Mouse (Mus musculus) embryonic stem cell, embryonic (primary cell): ENCODE measurements around the gene Upk3b.

Experiments used
- CTCF ChIA-PET, 4 experiments: fragments of 300-600 bp in 2 of 4; fragments of 350-600 bp in 2 of 4; sonication (Branson Sonifier 250); formaldehyde crosslinking; loops; one replicate each; lab custom pipeline; 2022; ENCODE audit warnings: inconsistent platforms in 2 of 4; lab: Charles Lee
- POLR2A ChIA-PET, 4 experiments: fragments of 300-600 bp in 2 of 4; fragments of 350-600 bp in 2 of 4; sonication (Branson Sonifier 250); formaldehyde crosslinking; loops; one replicate each; lab custom pipeline; 2022; ENCODE audit warnings: antibody characterized with exemption in 4 of 4, inconsistent platforms in 1 of 4; lab: Charles Lee

Gene Upk3b

GRCm38 (mm10) chr5:136017262-136017661 is 21.0 kb upstream of the Upk3b start:
- ChIA-PET CTCF (interaction anchor here in 2 of 4 experiments (1.4 to 1.5 kb wide), 2 partner anchors 22 to 35 kb away, joined by 5 to 6 read pairs; partner anchors contain the start of gene Dtx2 (in 1 of the 2)), POLR2A (interaction anchor here in 2 of 4 experiments (0.8 to 1.7 kb wide), 8 partner anchors 11 to 66 kb away, joined by 3 to 7 read pairs (median 4); partner anchors contain the start of gene Rasa4 (in 1 of the 2))

GRCm38 (mm10) chr5:136018726-136019125 is 19.6 kb upstream of the Upk3b start:
- CTCF ChIA-PET, result interaction anchor here in 1 of 4 experiments (0.6 kb wide), 1 partner anchor 50 kb away, joined by 5 read pairs; no protein-coding TSS in a partner anchor

GRCm38 (mm10) chr5:136019907-136020306 is 18.4 kb upstream of the Upk3b start:
- ChIA-PET CTCF (interaction anchor here in 3 of 4 experiments (0.5 to 1.2 kb wide), 5 partner anchors 21 to 122 kb away, joined by 3 to 4 read pairs (median 3); partner anchors contain the start of gene Dtx2 (in 1 of the 3)), POLR2A (interaction anchor here in 3 of 4 experiments (0.6 to 2.0 kb wide), 6 partner anchors 7 to 270 kb away, joined by 3 to 8 read pairs (median 4); partner anchors contain the start of gene Dtx2 (in 1 of the 3))

More at GRCm38 (mm10) chr5:136018726-136019125, 19.6 kb upstream of the Upk3b start:
- POLR2A ChIA-PET, result interaction anchor here in 3 of 4 experiments (0.6 to 1.7 kb wide), 7 partner anchors 9 to 160 kb away, joined by 3 to 9 read pairs (median 3); partner anchors contain the start of genes Dtx2 (in 1 of the 3) and Rasa4 (in 1 of the 3)

GRCm38 (mm10) chr5:136025712-136026111 is 12.6 kb upstream of the Upk3b start:
- ChIA-PET POLR2A (interaction anchor here in 2 of 4 experiments (0.5 to 1.4 kb wide), 2 partner anchors 31 to 56 kb away, joined by 3 to 4 read pairs; partner anchors contain the start of gene Dtx2 (in 1 of the 2)), CTCF (no interaction called here)

GRCm38 (mm10) chr5:136026859-136027258 is 11.4 kb upstream of the Upk3b start:
- CTCF ChIA-PET, result interaction anchor here in 3 of 4 experiments (0.6 to 2.1 kb wide), 5 partner anchors 18 to 124 kb away, joined by 3 to 11 read pairs (median 3); no protein-coding TSS in a partner anchor
- POLR2A ChIA-PET, result interaction anchor here in 2 of 4 experiments (0.7 to 2.0 kb wide), 8 partner anchors 8 to 108 kb away, joined by 3 to 6 read pairs (median 3); no protein-coding TSS in a partner anchor

GRCm38 (mm10) chr5:136027612-136028311 is 10.5 kb upstream of the Upk3b start:
- POLR2A ChIA-PET, result interaction anchor here in 2 of 4 experiments (0.6 to 2.0 kb wide), 10 partner anchors 9 to 109 kb away, joined by 3 to 6 read pairs (median 3); no protein-coding TSS in a partner anchor
- CTCF ChIA-PET, result interaction anchor here in 3 of 4 experiments (0.6 to 2.1 kb wide), 7 partner anchors 18 to 125 kb away, joined by 3 to 11 read pairs (median 4); no protein-coding TSS in a partner anchor

- ChIA-PET POLR2A (interaction anchor here in 1 of 4 experiments (0.6 to 1.9 kb wide), 4 partner anchors 19 to 129 kb away, joined by 3 to 6 read pairs (median 4); partner anchors contain the start of gene Ywhag), CTCF (interaction anchor here in 1 of 4 experiments (1.0 kb wide), 1 partner anchor 11 kb away, joined by 3 read pairs; no protein-coding TSS in a partner anchor)
Measured at GRCm38 (mm10) chr5:136034868-136035267, 3.4 kb upstream of the Upk3b start.

- POLR2A ChIA-PET, result interaction anchor here in 1 of 4 experiments (0.6 to 1.9 kb wide), 3 partner anchors 19 to 129 kb away, joined by 3 to 5 read pairs (median 4); partner anchors contain the start of gene Ywhag
- CTCF ChIA-PET, result interaction anchor here in 1 of 4 experiments (0.5 to 1.0 kb wide), 2 partner anchors 10 to 14 kb away, joined by 3 read pairs; no protein-coding TSS in a partner anchor
Measured at GRCm38 (mm10) chr5:136035285-136035684, 3.0 kb upstream of the Upk3b start.

- CTCF ChIA-PET, result interaction anchor here in 1 of 4 experiments (0.5 kb wide), 1 partner anchor 579 kb away, joined by 3 read pairs; no protein-coding TSS in a partner anchor
- POLR2A ChIA-PET, result interaction anchor here in 1 of 4 experiments (1.9 kb wide), 1 partner anchor 20 kb away, joined by 5 read pairs; no protein-coding TSS in a partner anchor
Measured at GRCm38 (mm10) chr5:136036667-136037066, 1.6 kb upstream of the Upk3b start.

GRCm38 (mm10) chr5:136040210-136040609 is 1.9 kb downstream of the Upk3b start:
- CTCF ChIA-PET, result interaction anchor here in 2 of 4 experiments (0.6 to 2.5 kb wide), 9 partner anchors 8 to 139 kb away, joined by 3 to 12 read pairs (median 4); partner anchors contain the start of gene Dtx2 (in 1 of the 2)
- POLR2A ChIA-PET, result interaction anchor here in 3 of 4 experiments (0.6 to 2.1 kb wide), 22 partner anchors 9 to 262 kb away, joined by 3 to 10 read pairs (median 4); partner anchors contain the start of genes Dtx2 (in 2 of the 3), Hspb1 (in 1 of the 3), Mdh2 (in 1 of the 3) and Prkrip1 (in 1 of the 3)

- ChIA-PET POLR2A (interaction anchor here in 3 of 4 experiments (0.5 to 2.8 kb wide), 38 partner anchors 9 to 1201 kb away, joined by 3 to 14 read pairs (median 5); partner anchors contain the start of genes Dtx2 (in 2 of the 3), Mdh2 (in 2 of the 3), Styxl1 (in 2 of the 3) and Upk3bl (in 2 of the 3)), CTCF (interaction anchor here (0.5 to 2.5 kb wide), 23 partner anchors 9 to 1515 kb away, joined by 3 to 10 read pairs (median 4); partner anchors contain the start of genes Dtx2 (in 1 of the 4) and Rasa4 (in 1 of the 4))
Measured at GRCm38 (mm10) chr5:136041260-136041659, 3.0 kb downstream of the Upk3b start.

GRCm38 (mm10) chr5:136041666-136042065 is 3.4 kb downstream of the Upk3b start:
- POLR2A ChIA-PET, result interaction anchor here in 3 of 4 experiments (0.5 to 2.8 kb wide), 38 partner anchors 9 to 1202 kb away, joined by 3 to 14 read pairs (median 5); partner anchors contain the start of genes Dtx2 (in 2 of the 3), Upk3bl (in 2 of the 3), Hspb1 (in 1 of the 3) and Mdh2 (in 1 of the 3)

GRCm38 (mm10) chr5:136044865-136045264 is 6.6 kb downstream of the Upk3b start:
- POLR2A ChIA-PET, result interaction anchor here in 3 of 4 experiments (0.5 to 1.8 kb wide), 8 partner anchors 16 to 169 kb away, joined by 3 to 5 read pairs (median 4); no protein-coding TSS in a partner anchor
- CTCF ChIA-PET, result interaction anchor here (0.6 to 2.8 kb wide), 40 partner anchors 10 to 266 kb away, joined by 3 to 21 read pairs (median 4); partner anchors contain the start of genes Dtx2 (in 2 of the 4), Mdh2 (in 1 of the 4), Styxl1 (in 1 of the 4) and Upk3bl (in 1 of the 4)

More at GRCm38 (mm10) chr5:136041666-136042065, 3.4 kb downstream of the Upk3b start:
- CTCF ChIA-PET, result interaction anchor here (0.5 to 2.5 kb wide), 26 partner anchors 9 to 1514 kb away, joined by 3 to 10 read pairs (median 4); partner anchors contain the start of genes Dtx2 (in 1 of the 4) and Rasa4 (in 1 of the 4)

GRCm38 (mm10) chr5:136045408-136045807 is 7.1 kb downstream of the Upk3b start:
- ChIA-PET CTCF (interaction anchor here (0.5 to 2.8 kb wide), 53 partner anchors 9 to 208 kb away, joined by 3 to 21 read pairs (median 4); partner anchors contain the start of genes Dtx2 (in 1 of the 4), Upk3bl (in 1 of the 4) and Zp3 (in 1 of the 4)), POLR2A (interaction anchor here (0.5 to 1.6 kb wide), 13 partner anchors 29 to 144 kb away, joined by 3 to 7 read pairs (median 4); no protein-coding TSS in a partner anchor)

GRCm38 (mm10) chr5:136045987-136046386 is 7.7 kb downstream of the Upk3b start:
- ChIA-PET CTCF (interaction anchor here (0.5 to 2.8 kb wide), 49 partner anchors 9 to 207 kb away, joined by 3 to 21 read pairs (median 4); partner anchors contain the start of genes Dtx2 (in 1 of the 4), Upk3bl (in 1 of the 4) and Zp3 (in 1 of the 4)), POLR2A (interaction anchor here (0.6 to 1.6 kb wide), 14 partner anchors 30 to 184 kb away, joined by 3 to 7 read pairs (median 4); no protein-coding TSS in a partner anchor)

- ChIA-PET CTCF (interaction anchor here in 3 of 4 experiments (1.1 to 1.9 kb wide), 3 partner anchors 13 to 148 kb away, joined by 3 to 7 read pairs (median 3); no protein-coding TSS in a partner anchor), POLR2A (interaction anchor here in 3 of 4 experiments (0.6 to 1.8 kb wide), 8 partner anchors 16 to 621 kb away, joined by 3 to 5 read pairs (median 3); no protein-coding TSS in a partner anchor)
Measured at GRCm38 (mm10) chr5:136048541-136048940, 10.2 kb downstream of the Upk3b start.
